ENCODE assay signal across 10 mouse cellular contexts in genomic region chr2:72070086-72070485, GRCm38 (mm10).
A peak's percentile ranks its signal among the peaks of the same experiment; 100 is the strongest.
DNase-seq lines count a peak whose midpoint lies in the region; ATAC-seq and TF ChIP-seq lines count a peak whose summit lies in the region.
"Had no signal": no experiment of that assay in that cellular context is flagged by ENCODE, and none has a peak within 500 bp of the region (broad histone marks: within the 10 kb centered on the region; RNA-seq: fewer than 3 reads in every experiment).

No protein-coding gene starts in this region.

- no peak overlapping the region for H3K27ac ChIP-seq in liver, embryonic 12.5 days
- no peak overlapping the region for H3K27ac ChIP-seq in liver, postnatal 0 days (ENCODE audit: low read depth)
- peak overlapping the region; percentile 49 for H3K27ac ChIP-seq in stomach, postnatal 0 days (replicated peaks)

- no peaks in the 10 kb centered on the region for H3K4me1 ChIP-seq in liver, embryonic 12.5 days
- peaks cover 2% of the 10 kb centered on the region; the same call in 1 of the 2 replicates for H3K4me1 ChIP-seq in liver, postnatal 0 days (ENCODE audit: insufficient read depth)
- H3K4me1 ChIP-seq in stomach, postnatal 0 days (replicated peaks; ENCODE audit: control insufficient read depth, insufficient read depth) = no peaks in the 10 kb centered on the region

- H3K36me3 ChIP-seq in liver, embryonic 12.5 days = no peaks in the 10 kb centered on the region
- H3K36me3 ChIP-seq in liver, postnatal 0 days (replicated peaks; ENCODE audit: insufficient read depth, low read length) = no peaks in the 10 kb centered on the region
- H3K36me3 ChIP-seq in stomach, postnatal 0 days (ENCODE audit: control insufficient read depth, insufficient read depth, low read length) = no peaks in the 10 kb centered on the region
- H3K36me3 ChIP-seq: G1E had no signal

- no peaks in the 10 kb centered on the region for H3K9me3 ChIP-seq in liver, embryonic 12.5 days (replicated peaks)
- no peaks in the 10 kb centered on the region for H3K9me3 ChIP-seq in liver, postnatal 0 days (ENCODE audit: low read length)
- no peaks in the 10 kb centered on the region for H3K9me3 ChIP-seq in stomach, postnatal 0 days (ENCODE audit: control insufficient read depth, low read length)
- H3K9me3 ChIP-seq: G1E had no signal

- intact Hi-C loops in left cerebral cortex, postnatal 36 days (cut with DNase I) = no loop called here

- no peaks in the 10 kb centered on the region for H3K27me3 ChIP-seq in liver, embryonic 12.5 days (replicated peaks)
- no peaks in the 10 kb centered on the region for H3K27me3 ChIP-seq in liver, postnatal 0 days (ENCODE audit: insufficient read depth, low read length)
- H3K27me3 ChIP-seq in stomach, postnatal 0 days (ENCODE audit: control insufficient read depth, insufficient read depth, low read length) = no peaks in the 10 kb centered on the region

- 47% methylated on average over 8 of the region's 8 CpGs for WGBS in liver, embryonic 12.5 days (ENCODE audit: insufficient replicate concordance)
- WGBS in liver, postnatal 0 days (ENCODE audit: insufficient replicate concordance) = 50% methylated on average over 8 of the region's 8 CpGs
- 34% methylated on average over 8 of the region's 8 CpGs for WGBS in stomach, postnatal 0 days

- no peak for TF ChIP-seq EP300 in liver, postnatal 0 days (IDR thresholded peaks at IDR 0.05; ENCODE audit: low read depth)
- TF ChIP-seq EP300 in stomach, postnatal 0 days (optimal IDR thresholded peaks at IDR 0.05) = no peak

- TF ChIP-seq CTCF in liver, postnatal 0 days (IDR thresholded peaks at IDR 0.05; ENCODE audit: low read depth) = no peak
- no peak for TF ChIP-seq CTCF in stomach, postnatal 0 days (IDR thresholded peaks at IDR 0.05; ENCODE audit: low read depth)

- H3K4me3 ChIP-seq in liver, embryonic 12.5 days = no peak overlapping the region
- H3K4me3 ChIP-seq in liver, postnatal 0 days (ENCODE audit: low read depth, low read length) = no peak overlapping the region
- H3K4me3 ChIP-seq in stomach, postnatal 0 days (ENCODE audit: low read depth, low read length) = no peak overlapping the region

- DNase-seq in liver, postnatal 0 days = no peak
- peak; percentile 17 for DNase-seq in heart, postnatal 4 days
- DNase-seq in kidney, postnatal 36 days = peak; percentile 47 to 76
- no peak for DNase-seq in stomach, postnatal 0 days (ENCODE audit: low spot score)
- DNase-seq in adipocyte (ENCODE audit: low spot score) = no peak
- DNase-seq in left cerebral cortex, postnatal 36 days (ENCODE audit: low spot score in 2 of 2) = no peak
- DNase-seq: cerebellum, postnatal 10 days; right cerebral cortex, postnatal 25 days had no signal

- no peak for ATAC-seq in liver, embryonic 12.5 days
- ATAC-seq in liver, postnatal 0 days = no peak; the same call in 1 of the 2 replicates
- peak; percentile 53; the same call in 1 of the 2 replicates for ATAC-seq in stomach, postnatal 0 days (ENCODE audit: low FRiP score, low TSS enrichment)

- H3K9ac ChIP-seq in liver, embryonic 12.5 days = no peak overlapping the region
- no peak overlapping the region for H3K9ac ChIP-seq in liver, postnatal 0 days (replicated peaks)
- H3K9ac ChIP-seq in stomach, postnatal 0 days (ENCODE audit: low read length) = no peak overlapping the region

- 0 out of 2 replicates have a peak overlapping the region, but pooled peaks have one; percentile 16 for H3K4me2 ChIP-seq in liver, embryonic 12.5 days
- no peak overlapping the region for H3K4me2 ChIP-seq in liver, postnatal 0 days (ENCODE audit: low read depth, low read length)
- H3K4me2 ChIP-seq in stomach, postnatal 0 days (replicated peaks; ENCODE audit: low read depth) = 0 out of 2 replicates have a peak overlapping the region, but pooled peaks have one; percentile 32

Comparison
In these comparisons a context has a peak if more than half of its experiments do, and no peak if none do; other contexts are left out.
1. DNase-seq: peak in heart, postnatal 4 days (single experiment) and kidney, postnatal 36 days (2 of 2); none in liver, postnatal 0 days (single experiment), stomach, postnatal 0 days (single experiment), adipocyte (single experiment) and left cerebral cortex, postnatal 36 days (0 of 2).